Mouse (Mus musculus): ENCODE data around the gene Slc43a2.
"Not testable (repeated sequence)": the region's sequence is repeated elsewhere in the genome, so short reads cannot be mapped to it uniquely, and the experiment has no call there.

Gene Slc43a2

GRCm38 (mm10) chr11:75551321-75551720, 19.8 kb downstream of the Slc43a2 start:
- no peak for DNase-seq (ENCODE audit: low spot score)

GRCm38 (mm10) chr11:75551961-75552441, 20.5 kb downstream of the Slc43a2 start:
- DNase-seq (ENCODE audit: low spot score) = no peak

- DNase-seq (ENCODE audit: low spot score) = no peak
Observed at GRCm38 (mm10) chr11:75552906-75553482, 21.5 kb downstream of the Slc43a2 start.

- not testable (repeated sequence) for DNase-seq (ENCODE audit: low spot score)
Observed at GRCm38 (mm10) chr11:75556006-75556405, 24.5 kb downstream of the Slc43a2 start.

- DNase-seq (ENCODE audit: low spot score) = no peak
Observed at GRCm38 (mm10) chr11:75557142-75557541, 25.6 kb downstream of the Slc43a2 start.

- DNase-seq (ENCODE audit: low spot score) = no peak
Observed at GRCm38 (mm10) chr11:75558101-75558500, 26.6 kb downstream of the Slc43a2 start.

- DNase-seq (ENCODE audit: low spot score) = no peak
Observed at GRCm38 (mm10) chr11:75559870-75560504, 28.5 kb downstream of the Slc43a2 start.

- no peak for DNase-seq (ENCODE audit: low spot score)
Observed at GRCm38 (mm10) chr11:75560530-75561409, 29.3 kb downstream of the Slc43a2 start.

GRCm38 (mm10) chr11:75561410-75561791, 29.9 kb downstream of the Slc43a2 start:
- no peak for DNase-seq (ENCODE audit: low spot score)

- DNase-seq (ENCODE audit: low spot score) = no peak
Observed at GRCm38 (mm10) chr11:75562840-75563239, 31.3 kb downstream of the Slc43a2 start.

GRCm38 (mm10) chr11:75563851-75564548, 32.5 kb downstream of the Slc43a2 start:
- no peak for DNase-seq (ENCODE audit: low spot score)

GRCm38 (mm10) chr11:75565849-75566248, 34.4 kb downstream of the Slc43a2 start:
- no peak for DNase-seq (ENCODE audit: low spot score)

GRCm38 (mm10) chr11:75566276-75567196, 35.0 kb downstream of the Slc43a2 start:
- no peak for DNase-seq (ENCODE audit: low spot score)

- DNase-seq (ENCODE audit: low spot score) = no peak
Observed at GRCm38 (mm10) chr11:75567346-75568114, 36.0 kb downstream of the Slc43a2 start.

GRCm38 (mm10) chr11:75568115-75568511, 36.6 kb downstream of the Slc43a2 start:
- no peak for DNase-seq (ENCODE audit: low spot score)

GRCm38 (mm10) chr11:75568962-75569361, 37.5 kb downstream of the Slc43a2 start:
- no peak for DNase-seq (ENCODE audit: low spot score)

- no peak for DNase-seq (ENCODE audit: low spot score)
Observed at GRCm38 (mm10) chr11:75570375-75571125, 39.1 kb downstream of the Slc43a2 start.

- no peak for DNase-seq (ENCODE audit: low spot score)
Observed at GRCm38 (mm10) chr11:75571126-75571990, 39.9 kb downstream of the Slc43a2 start.
